Mouse (Mus musculus) kidney, embryonic 14.5 days (tissue): ENCODE data around the gene Ckap2l. TPM values are rescaled to one million over a fixed set of nuclear protein-coding genes. Genes with fewer than 3 reads are reported as not detected.

ENCODE experiments used
- ATAC-seq: fragments of 200-750 bp; cut with Nextera tagmentation; 2 replicates; pipeline ENCODE4 v1.8.0; 2017; ENCODE audit warnings: moderate number of reproducible peaks, mild to moderate bottlenecking, moderate TSS enrichment, moderate library complexity; ENCODE audit not compliant: low FRiP score, low TSS enrichment
- H3K27ac ChIP-seq: fragments of 300-500 bp; sonication (generic); 2 replicates; pipeline ENCODE4 v1.5.1; 2014; ENCODE audit warnings: low read depth, mild to moderate bottlenecking, low read length, moderate library complexity, mixed read lengths
- H3K27me3 ChIP-seq: fragments of 300-500 bp; sonication (generic); 2 replicates; pipeline ENCODE4 v1.6.1; 2014; ENCODE audit warnings: mild to moderate bottlenecking, low read length; ENCODE audit not compliant: control insufficient read depth, insufficient read depth
- H3K36me3 ChIP-seq: fragments of 300-500 bp; sonication (generic); 2 replicates; pipeline ENCODE4 v1.6.1; 2014; ENCODE audit warnings: low read length, mixed read lengths; ENCODE audit not compliant: control insufficient read depth, insufficient read depth
- H3K4me1 ChIP-seq: fragments of 300-500 bp; sonication (generic); 2 replicates; pipeline ENCODE4 v1.6.1; 2014; ENCODE audit warnings: low read length, mixed read lengths; ENCODE audit not compliant: control insufficient read depth, insufficient read depth
- H3K4me2 ChIP-seq: fragments of 300-500 bp; sonication (generic); replicated peaks from 2 replicates; pipeline ENCODE4 v1.6.1; 2014; ENCODE audit warnings: low read depth, mild to moderate bottlenecking, low read length
- H3K4me3 ChIP-seq: fragments of 300-500 bp; sonication (generic); 2 replicates; pipeline ENCODE4 v1.5.1; 2014; ENCODE audit warnings: mild to moderate bottlenecking, low read length
- H3K9ac ChIP-seq: fragments of 300-500 bp; sonication (generic); 2 replicates; pipeline ENCODE4 v1.6.1; 2014; ENCODE audit warnings: low read depth, mild to moderate bottlenecking, low read length, moderate library complexity
- H3K9me3 ChIP-seq: fragments of 300-500 bp; sonication (generic); 2 replicates; pipeline ENCODE4 v1.6.1; 2016; ENCODE audit warnings: low read length; ENCODE audit not compliant: control insufficient read depth
- WGBS: fragments of 180-500 bp; shearing (Covaris S2); extraction: QIAGEN DNeasy Blood & Tissue Kit; methylation state at CpG from one replicate; pipeline ENCODE4 v1.1.7; 2014; 5-methylcytosine and 5-hydroxymethylcytosine counted together
- polyA plus RNA-seq: library from polyadenylated mRNA; unstranded; fragments of >200 nt; fragmentation: Nextera tagmentation; extraction: Ambion mirVana; gene quantifications from 2 replicates; pipeline ENCODE4 v1.2.1, GENCODE M21; 2014

The Ckap2l gene
- polyA plus RNA-seq, 1 experiment from 2014 or later: 67.7 TPM

GRCm38 (mm10) chr2:129234731-129235130 lies 62.3 kb downstream of the Ckap2l start:
- no peaks in the 10 kb centered on the region for H3K27me3 ChIP-seq
- H3K4me3 ChIP-seq: no peak overlapping the region
- H3K27ac ChIP-seq: no peak overlapping the region
- no peaks in the 10 kb centered on the region for H3K9me3 ChIP-seq
- no peaks in the 10 kb centered on the region for H3K4me1 ChIP-seq
- H3K4me2 ChIP-seq: no peak overlapping the region
- no peak overlapping the region for H3K9ac ChIP-seq
- no peaks in the 10 kb centered on the region for H3K36me3 ChIP-seq
- no peak for ATAC-seq
- 79% methylated on average over 2 of the region's 2 CpGs for WGBS

GRCm38 (mm10) chr2:129233803-129234477 lies 63.1 kb downstream of the Ckap2l start:
- no peaks in the 10 kb centered on the region for H3K36me3 ChIP-seq
- no peak for ATAC-seq
- WGBS: 69% methylated on average over 9 of the region's 9 CpGs

GRCm38 (mm10) chr2:129233218-129233617 lies 63.8 kb downstream of the Ckap2l start:
- ATAC-seq: no peak
- Histone ChIP-seq H3K36me3 (no peaks in the 10 kb centered on the region), H3K27ac (no peak overlapping the region), H3K9ac (no peak overlapping the region), H3K4me3 (no peak overlapping the region), H3K9me3 (no peaks in the 10 kb centered on the region), H3K4me1 (no peaks in the 10 kb centered on the region), H3K4me2 (no peak overlapping the region), H3K27me3 (no peaks in the 10 kb centered on the region)
- 89% methylated on average over 1 of the region's 1 CpGs for WGBS

More at GRCm38 (mm10) chr2:129233803-129234477, 63.1 kb downstream of the Ckap2l start:
- Histone ChIP-seq H3K27me3 (no peaks in the 10 kb centered on the region), H3K4me1 (no peaks in the 10 kb centered on the region), H3K9me3 (no peaks in the 10 kb centered on the region), H3K27ac (no peak overlapping the region), H3K4me3 (no peak overlapping the region), H3K9ac (no peak overlapping the region), H3K4me2 (no peak overlapping the region)

- no peaks in the 10 kb centered on the region for H3K27me3 ChIP-seq
- H3K4me2 ChIP-seq: no peak overlapping the region
- H3K36me3 ChIP-seq: no peaks in the 10 kb centered on the region
- H3K9ac ChIP-seq: no peak overlapping the region
- H3K4me3 ChIP-seq: no peak overlapping the region
- WGBS: 79% methylated on average over 9 of the region's 9 CpGs
- ATAC-seq: no peak
- H3K27ac ChIP-seq: no peak overlapping the region
- no peaks in the 10 kb centered on the region for H3K4me1 ChIP-seq
- H3K9me3 ChIP-seq: no peaks in the 10 kb centered on the region
Measured at GRCm38 (mm10) chr2:129232484-129232883, 64.5 kb downstream of the Ckap2l start.

- ATAC-seq: no peak
- Histone ChIP-seq H3K36me3 (no peaks in the 10 kb centered on the region), H3K27me3 (no peaks in the 10 kb centered on the region), H3K9ac (no peak overlapping the region), H3K27ac (no peak overlapping the region), H3K4me1 (no peaks in the 10 kb centered on the region), H3K4me2 (no peak overlapping the region), H3K9me3 (no peaks in the 10 kb centered on the region), H3K4me3 (no peak overlapping the region)
- WGBS: 36% methylated on average over 4 of the region's 4 CpGs
Measured at GRCm38 (mm10) chr2:129232023-129232422, 65.0 kb downstream of the Ckap2l start.

GRCm38 (mm10) chr2:129229316-129229715 lies 67.7 kb downstream of the Ckap2l start:
- H3K27me3 ChIP-seq: no peaks in the 10 kb centered on the region
- H3K9ac ChIP-seq: no peak overlapping the region
- no peaks in the 10 kb centered on the region for H3K36me3 ChIP-seq
- H3K4me1 ChIP-seq: no peaks in the 10 kb centered on the region
- WGBS: 93% methylated on average over 7 of the region's 7 CpGs
- no peaks in the 10 kb centered on the region for H3K9me3 ChIP-seq
- H3K4me2 ChIP-seq: no peak overlapping the region
- no peak overlapping the region for H3K27ac ChIP-seq
- no peak overlapping the region for H3K4me3 ChIP-seq
- no peak for ATAC-seq

GRCm38 (mm10) chr2:129228571-129228970 lies 68.4 kb downstream of the Ckap2l start:
- H3K9me3 ChIP-seq: no peaks in the 10 kb centered on the region
- WGBS: 81% methylated on average over 4 of the region's 4 CpGs
- ATAC-seq: no peak

GRCm38 (mm10) chr2:129227709-129228108 lies 69.3 kb downstream of the Ckap2l start:
- no peak overlapping the region for H3K27ac ChIP-seq
- no peak for ATAC-seq
- no peaks in the 10 kb centered on the region for H3K9me3 ChIP-seq
- H3K27me3 ChIP-seq: no peaks in the 10 kb centered on the region
- 87% methylated on average over 5 of the region's 7 CpGs for WGBS
- no peak overlapping the region for H3K9ac ChIP-seq
- no peak overlapping the region for H3K4me3 ChIP-seq
- H3K4me1 ChIP-seq: no peaks in the 10 kb centered on the region
- H3K4me2 ChIP-seq: no peak overlapping the region
- no peaks in the 10 kb centered on the region for H3K36me3 ChIP-seq

More at GRCm38 (mm10) chr2:129228571-129228970, 68.4 kb downstream of the Ckap2l start:
- Histone ChIP-seq H3K27ac (no peak overlapping the region), H3K9ac (no peak overlapping the region), H3K4me2 (no peak overlapping the region), H3K27me3 (no peaks in the 10 kb centered on the region), H3K4me3 (no peak overlapping the region), H3K4me1 (no peaks in the 10 kb centered on the region), H3K36me3 (no peaks in the 10 kb centered on the region)

- WGBS: 77% methylated on average over 7 of the region's 7 CpGs
- H3K9me3 ChIP-seq: no peaks in the 10 kb centered on the region
- no peaks in the 10 kb centered on the region for H3K36me3 ChIP-seq
- H3K4me1 ChIP-seq: no peaks in the 10 kb centered on the region
- no peak overlapping the region for H3K27ac ChIP-seq
- ATAC-seq: no peak
- no peaks in the 10 kb centered on the region for H3K27me3 ChIP-seq
- H3K4me2 ChIP-seq: no peak overlapping the region
- no peak overlapping the region for H3K4me3 ChIP-seq
- H3K9ac ChIP-seq: no peak overlapping the region
Measured at GRCm38 (mm10) chr2:129227011-129227529, 69.9 kb downstream of the Ckap2l start.
